ENCODE assay signal across 9 mouse cellular contexts in the genomic region with DNA sequence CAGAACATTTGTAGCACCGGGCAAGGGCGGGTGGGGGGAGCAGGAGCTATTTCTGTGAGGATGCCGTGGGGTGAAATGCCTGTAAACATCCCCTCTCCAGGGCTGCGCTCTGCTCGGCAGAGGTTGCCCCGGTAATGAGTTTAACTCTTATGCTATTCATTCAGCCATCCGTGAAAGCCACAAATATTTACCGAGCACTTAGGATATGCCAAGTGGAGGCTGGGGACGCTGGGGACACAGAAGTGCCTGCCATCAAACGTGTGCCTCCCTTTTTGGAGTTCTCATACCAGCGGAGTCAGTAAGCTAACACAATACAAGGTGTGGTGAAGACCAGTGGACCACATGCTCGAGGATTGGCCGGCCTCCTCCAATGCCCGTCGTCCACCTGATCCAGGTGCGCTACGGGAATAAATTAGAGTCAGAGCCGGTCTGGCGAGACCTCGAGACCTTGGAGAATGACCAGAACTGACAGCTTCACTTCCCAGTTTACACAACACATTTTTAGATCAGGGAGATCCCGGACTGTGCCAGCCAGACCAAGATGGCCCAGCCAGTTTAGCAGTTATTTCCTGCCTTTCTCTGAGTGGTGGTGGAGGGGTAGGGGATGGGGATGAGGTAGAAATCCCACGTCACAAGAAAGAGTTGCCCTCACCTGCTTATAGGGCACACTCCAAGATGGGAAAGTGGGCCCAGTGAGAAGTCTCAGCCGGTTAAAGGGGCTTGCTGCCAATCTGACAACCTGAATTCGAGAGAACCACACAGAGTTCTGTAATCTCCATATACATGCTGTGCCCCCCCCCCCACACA.
A peak's percentile ranks its signal among the peaks of the same experiment; 100 is the strongest.
DNase-seq lines count a peak whose midpoint lies in the region; ATAC-seq and TF ChIP-seq lines count a peak whose summit lies in the region.
"Had no signal": no experiment of that assay in that cellular context is flagged by ENCODE, and none has a peak within 500 bp of the region (broad histone marks: within the 10 kb centered on the region; RNA-seq: fewer than 3 reads in every experiment).

No protein-coding gene starts in this region.

- no peak overlapping the region for H3K4me3 ChIP-seq in gastrocnemius, adult 2 months
- no peak overlapping the region for H3K4me3 ChIP-seq in hindbrain, postnatal 0 days (ENCODE audit: low read length)
- no peak overlapping the region for H3K4me3 ChIP-seq in lung, embryonic 15.5 days

- H3K9ac ChIP-seq in hindbrain, postnatal 0 days (replicated peaks; ENCODE audit: low read length), result no peak overlapping the region
- H3K9ac ChIP-seq in lung, embryonic 15.5 days, result no peak overlapping the region

- H3K4me1 ChIP-seq in hindbrain, postnatal 0 days (ENCODE audit: insufficient read depth, low read length), result no peaks in the 10 kb centered on the region
- H3K4me1 ChIP-seq in lung, embryonic 15.5 days, result peaks cover 64% of the 10 kb centered on the region

- 28% methylated on average over 24 of the region's 24 CpGs for WGBS in hindbrain, postnatal 0 days
- WGBS in lung, embryonic 15.5 days, result 22% methylated on average over 24 of the region's 24 CpGs

- H3K4me2 ChIP-seq in hindbrain, postnatal 0 days (ENCODE audit: low read depth, low read length), result no peak overlapping the region; the same call in 1 of the 2 replicates
- H3K4me2 ChIP-seq in lung, embryonic 15.5 days, result peak overlapping the region; percentile 82

- DNase-seq in gastrocnemius, adult 2 months, result peak; percentile 37
- no peak for DNase-seq in gastrocnemius, postnatal 4 days (ENCODE audit: low spot score in 2 of 2)
- DNase-seq in 3134 (ENCODE audit: extremely low read depth, insufficient read length, low spot score) (peak; percentile 68), MN1 (ENCODE audit: low spot score) (no peak)
- peak; percentile 43 for DNase-seq in hindbrain, postnatal 0 days (ENCODE audit: low spot score)
- no peak for DNase-seq in adrenal gland, postnatal 14 days
- DNase-seq in adrenal gland, postnatal 4 days (ENCODE audit: low spot score in 2 of 2), result no peak

- H3K27me3 ChIP-seq in hindbrain, postnatal 0 days (ENCODE audit: insufficient read depth, low read length), result no peaks in the 10 kb centered on the region
- H3K27me3 ChIP-seq in lung, embryonic 15.5 days, result no peaks in the 10 kb centered on the region

- intact Hi-C loops in gastrocnemius, adult 2 months (cut with DNase I), result loop anchor here (5.0 kb wide), 2 partner anchors 48 to 178 kb away; no protein-coding TSS in a partner anchor

- no peaks in the 10 kb centered on the region for H3K36me3 ChIP-seq in hindbrain, postnatal 0 days (ENCODE audit: insufficient read depth, low read length)
- H3K36me3 ChIP-seq in lung, embryonic 15.5 days, result no peaks in the 10 kb centered on the region

- ATAC-seq in hindbrain, postnatal 0 days, result no peak
- ATAC-seq in lung, embryonic 15.5 days (ENCODE audit: borderline replicate concordance, extremely low read depth, low FRiP score, low TSS enrichment), result no peak

- no peak overlapping the region; the same call in 1 of the 2 replicates for H3K27ac ChIP-seq in gastrocnemius, adult 2 months
- no peak overlapping the region for H3K27ac ChIP-seq in hindbrain, postnatal 0 days
- H3K27ac ChIP-seq in lung, embryonic 15.5 days, result peak overlapping the region; percentile 87

- no peak for TF ChIP-seq CTCF in gastrocnemius, adult 2 months (IDR thresholded peaks at IDR 0.05)
- TF ChIP-seq CTCF in hindbrain, postnatal 0 days (IDR thresholded peaks at IDR 0.05; ENCODE audit: low read depth), result no peak

- H3K9me3 ChIP-seq in hindbrain, postnatal 0 days (ENCODE audit: low read length), result no peaks in the 10 kb centered on the region
- H3K9me3 ChIP-seq in lung, embryonic 15.5 days, result no peaks in the 10 kb centered on the region
- H3K9me3 ChIP-seq: forebrain, embryonic 13.5 days had no signal

Comparison
In these comparisons a context has a peak if more than half of its experiments do, and no peak if none do; other contexts are left out.
1. DNase-seq: peak in gastrocnemius, adult 2 months (single experiment), 3134 (single experiment) and hindbrain, postnatal 0 days (single experiment); none in gastrocnemius, postnatal 4 days (0 of 2), adrenal gland, postnatal 14 days (single experiment), MN1 (single experiment) and adrenal gland, postnatal 4 days (0 of 2).